Mouse (Mus musculus) retina, adult 2 months (tissue): ENCODE measurements at regions not wholly inside any gene's neighbourhood (a gene's known extent, or its start where the extent isn't known, plus 50 kb on each side); places are given as distances from the start of the nearest gene placed in this dataset.

Source experiments
- DNase-seq: peaks from one replicate; pipeline ENCODE4 v3.0.0-alpha.2; 2012; ENCODE audit warnings: low read depth, low spot score

GRCm38 (mm10) chrX:142456022-142456421, 65.7 kb upstream of the Acsl4 start:
- no peak for DNase-seq

DNA sequence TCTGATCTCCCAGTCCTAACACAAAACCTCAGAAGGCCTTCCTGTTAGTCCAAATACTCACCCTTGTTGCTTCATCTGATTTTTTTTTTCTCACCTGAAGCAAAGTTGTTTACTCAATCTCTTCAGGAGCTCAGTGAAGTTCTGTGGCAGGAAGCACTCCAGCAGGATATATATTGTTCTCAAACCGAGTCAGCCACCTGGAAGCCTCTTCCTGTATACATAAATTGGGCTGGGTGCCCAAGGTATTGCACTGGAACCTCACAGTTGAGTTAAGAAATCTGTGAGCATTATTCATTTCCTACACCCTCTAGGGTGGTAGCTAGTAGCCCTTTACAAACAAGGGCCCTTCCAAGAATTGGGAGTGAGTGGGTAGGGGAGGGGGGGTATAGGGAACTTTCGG, 73.8 kb upstream of the Acsl4 start:
- DNase-seq = no peak

DNA sequence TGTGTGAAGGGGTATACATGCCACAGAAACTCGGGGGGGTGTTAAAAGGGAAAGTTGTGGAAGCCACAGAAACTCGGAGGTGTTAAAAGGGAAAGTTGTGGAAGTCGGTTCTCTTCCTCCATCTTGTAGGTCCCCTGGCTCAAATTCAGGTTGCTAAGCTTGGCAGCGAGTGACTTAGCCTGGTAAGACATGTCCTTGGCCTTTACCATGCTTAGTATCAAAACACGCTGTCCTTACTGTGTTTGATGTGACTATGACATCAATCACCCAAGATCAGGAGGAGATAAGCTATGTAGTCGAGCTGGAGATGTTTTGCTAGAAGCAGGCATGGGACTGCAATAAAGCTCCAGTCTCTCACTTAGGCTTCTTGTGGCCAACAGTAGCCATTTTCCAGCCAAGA, 74.4 kb upstream of the Acsl4 start:
- DNase-seq = no peak

- no peak for DNase-seq
Measured at GRCm38 (mm10) chrX:142467850-142468256, 77.5 kb upstream of the Acsl4 start.

DNA sequence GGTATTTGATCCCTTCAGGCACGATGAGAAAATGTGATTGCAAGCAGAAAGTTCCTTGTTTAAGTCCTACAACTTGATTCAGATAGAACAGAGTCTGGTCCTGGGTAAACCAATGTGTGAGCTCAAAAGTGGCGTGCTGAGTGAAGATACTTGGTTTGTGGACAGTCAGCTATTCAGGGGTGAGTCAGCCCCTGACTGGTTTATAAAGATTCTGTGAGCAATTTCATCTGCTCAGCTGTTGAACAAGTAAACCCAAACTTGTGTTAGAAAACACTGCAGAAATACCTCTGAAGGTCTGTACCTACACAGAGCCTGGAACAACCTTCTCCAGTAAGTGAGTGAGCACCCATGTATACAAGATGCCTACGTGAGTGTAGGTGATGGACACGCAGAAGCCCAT, 78.1 kb upstream of the Acsl4 start:
- no peak for DNase-seq

GRCm38 (mm10) chrX:142469048-142469634, 78.8 kb upstream of the Acsl4 start:
- no peak for DNase-seq

DNA sequence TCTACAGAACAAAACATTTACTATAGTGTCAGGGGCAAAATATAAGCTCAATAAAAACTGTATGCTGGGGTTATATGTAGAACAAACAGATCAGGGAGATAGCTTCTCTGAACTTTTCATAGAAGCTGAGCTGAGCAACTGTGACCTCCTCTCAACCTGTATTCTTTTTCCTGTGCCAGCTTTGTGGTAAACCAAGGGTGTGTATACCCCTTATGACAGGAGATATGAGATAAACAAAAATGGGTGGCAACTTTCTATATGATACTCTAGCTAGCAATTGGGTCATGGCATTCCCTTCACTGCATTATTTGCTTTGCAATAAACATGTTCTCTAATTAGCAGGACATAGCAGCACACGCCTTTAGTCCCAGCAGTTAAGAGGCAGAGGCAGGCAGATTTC, 79.7 kb upstream of the Acsl4 start:
- no peak for DNase-seq

- no peak for DNase-seq
Measured at GRCm38 (mm10) chrX:142481203-142481815, 91.0 kb upstream of the Acsl4 start.

DNA sequence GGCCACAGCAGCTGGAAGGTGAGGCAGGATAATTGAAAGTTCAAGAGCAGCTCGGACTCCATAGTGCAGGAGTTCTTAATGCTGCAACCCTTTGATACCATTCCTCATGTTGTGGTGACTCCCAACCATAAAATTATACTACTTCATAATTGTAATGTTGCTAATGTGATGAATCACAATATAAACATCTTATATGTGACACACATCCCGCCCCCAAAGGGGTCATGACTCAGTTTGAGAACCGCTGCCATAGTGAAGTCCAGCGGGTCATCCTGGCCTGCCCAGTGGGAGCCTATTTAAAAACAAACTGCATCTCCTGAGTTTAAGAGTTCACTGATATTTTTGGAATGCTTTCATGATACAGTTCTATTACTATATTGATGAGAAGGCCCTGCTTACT, 97.7 kb upstream of the Acsl4 start:
- DNase-seq = no peak

DNA sequence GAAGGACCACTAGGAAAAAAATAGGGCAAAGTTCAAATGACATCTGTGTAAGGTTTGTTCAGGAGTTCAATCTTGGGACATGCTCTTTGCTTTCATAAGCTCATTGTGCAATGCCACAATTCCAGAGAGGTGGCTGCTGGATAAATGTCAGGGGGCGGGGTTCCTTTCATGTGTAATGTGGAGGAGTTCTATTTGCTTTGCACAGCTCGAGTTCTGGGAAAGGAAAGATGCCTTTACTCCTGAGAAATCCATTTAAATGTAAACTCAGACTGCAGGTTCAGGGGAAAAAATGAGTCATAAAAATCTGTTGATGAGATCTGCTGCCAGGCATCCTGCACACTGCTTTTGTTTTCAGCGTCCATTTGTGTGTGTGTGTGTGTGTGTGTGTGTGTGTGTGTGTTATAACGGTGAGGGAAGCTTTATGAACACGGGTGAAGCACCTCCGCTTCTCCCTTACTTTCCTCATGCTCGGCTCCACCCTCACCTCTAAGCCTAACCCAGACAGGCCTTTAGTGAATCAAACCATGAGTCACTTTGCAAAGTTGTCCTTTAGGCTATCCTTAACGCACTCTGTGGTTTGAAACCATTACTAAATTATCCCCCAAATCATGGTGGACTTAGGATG, 99.9 kb upstream of the Acsl4 start:
- DNase-seq = no peak

DNA sequence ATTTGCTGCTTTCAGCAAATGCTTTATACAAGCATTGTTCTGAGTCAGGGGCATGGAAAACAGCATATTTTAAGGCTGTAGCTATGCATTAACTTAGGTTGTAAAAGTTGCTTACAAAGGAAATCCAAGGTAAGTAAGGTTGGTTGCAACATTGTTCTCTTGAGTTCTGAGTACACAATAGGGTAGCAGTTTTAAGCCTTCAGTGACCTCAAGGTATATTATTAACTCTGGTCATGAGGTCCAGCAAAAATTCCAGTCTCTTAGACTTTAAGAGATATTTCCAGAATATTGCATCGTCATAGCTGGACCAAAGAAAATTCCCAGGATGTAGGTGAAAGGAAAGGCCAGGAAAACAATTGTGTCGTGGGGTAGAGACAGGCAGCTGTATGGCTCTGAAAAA, 110.8 kb upstream of the Acsl4 start:
- no peak for DNase-seq

DNA sequence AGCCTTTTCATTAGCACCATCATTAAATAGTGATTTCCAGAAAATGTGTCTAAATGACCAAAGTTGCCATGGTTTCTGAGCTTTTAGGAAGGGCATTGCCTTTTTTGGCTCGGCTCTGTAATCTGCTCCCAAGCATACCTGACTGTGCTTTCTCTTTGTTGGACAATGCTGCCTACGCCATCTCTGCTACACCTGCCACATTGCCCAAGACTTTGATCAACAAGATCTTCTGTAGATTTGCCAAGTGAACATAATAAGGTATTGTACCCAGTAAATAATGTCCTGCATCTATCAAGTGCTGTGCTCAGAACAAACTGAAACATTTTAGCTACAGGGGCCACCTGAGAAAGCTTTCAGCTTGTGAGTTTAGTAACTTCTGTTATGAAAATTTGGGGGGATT, 114.6 kb upstream of the Acsl4 start:
- no peak for DNase-seq

DNA sequence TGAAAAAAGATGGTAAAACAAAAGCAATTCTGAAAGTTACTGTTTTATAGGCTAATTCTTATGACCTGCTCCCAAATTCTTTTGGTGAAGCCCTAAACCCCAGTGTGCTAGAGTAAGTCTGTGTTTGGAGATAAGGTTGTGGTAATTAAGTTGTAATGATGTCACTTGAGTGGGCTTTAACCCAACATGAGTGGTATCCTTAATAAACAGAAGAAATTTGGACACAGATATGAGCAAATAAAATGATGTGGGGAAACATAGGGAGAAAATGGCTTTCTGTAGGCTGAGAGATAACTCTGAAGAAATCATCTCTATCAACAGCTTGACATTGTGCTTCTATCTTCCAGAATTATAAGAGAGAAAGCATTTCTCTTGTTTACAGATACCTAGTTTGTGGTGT, 117.1 kb upstream of the Acsl4 start:
- DNase-seq = no peak

DNA sequence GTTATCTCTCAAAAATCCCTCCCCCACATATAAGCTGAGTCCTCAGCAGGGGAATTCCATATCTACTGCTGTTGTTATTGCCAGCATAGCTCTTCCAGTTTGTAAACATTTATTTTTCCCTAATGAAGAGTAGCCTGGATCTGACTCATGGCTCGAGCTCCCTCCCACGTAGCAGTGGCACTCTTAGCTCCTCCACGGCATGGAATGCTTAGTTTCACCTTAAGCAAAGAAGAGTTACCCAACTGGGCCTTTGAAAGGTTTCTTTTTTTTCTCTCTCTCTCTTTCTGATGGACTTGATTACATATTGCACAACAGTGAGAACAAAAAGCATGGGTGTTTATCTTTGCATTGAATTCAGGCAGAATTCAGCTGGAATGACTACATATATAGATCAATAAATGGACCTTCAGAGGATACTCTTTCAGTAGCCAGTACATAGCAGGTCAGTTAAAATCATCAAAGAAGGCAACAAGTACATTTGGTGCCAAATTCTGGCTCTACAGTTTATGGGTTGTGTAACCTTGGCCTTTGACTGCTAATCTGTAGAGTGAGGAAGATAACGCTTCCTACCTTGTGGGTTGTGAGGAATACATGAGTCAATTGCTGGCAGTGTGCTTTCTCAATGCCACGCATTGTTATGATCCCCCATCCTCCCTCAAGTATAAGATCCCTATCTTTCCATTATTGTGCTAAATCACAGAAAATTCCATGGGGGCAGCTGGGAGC, 126.2 kb upstream of the Acsl4 start:
- no peak for DNase-seq

GRCm38 (mm10) chrX:142517205-142517604, 126.9 kb upstream of the Acsl4 start:
- no peak for DNase-seq

GRCm38 (mm10) chrX:142521063-142521462, 130.7 kb upstream of the Acsl4 start:
- no peak for DNase-seq

GRCm38 (mm10) chrX:142526953-142527352, 136.6 kb upstream of the Acsl4 start:
- DNase-seq = no peak

DNA sequence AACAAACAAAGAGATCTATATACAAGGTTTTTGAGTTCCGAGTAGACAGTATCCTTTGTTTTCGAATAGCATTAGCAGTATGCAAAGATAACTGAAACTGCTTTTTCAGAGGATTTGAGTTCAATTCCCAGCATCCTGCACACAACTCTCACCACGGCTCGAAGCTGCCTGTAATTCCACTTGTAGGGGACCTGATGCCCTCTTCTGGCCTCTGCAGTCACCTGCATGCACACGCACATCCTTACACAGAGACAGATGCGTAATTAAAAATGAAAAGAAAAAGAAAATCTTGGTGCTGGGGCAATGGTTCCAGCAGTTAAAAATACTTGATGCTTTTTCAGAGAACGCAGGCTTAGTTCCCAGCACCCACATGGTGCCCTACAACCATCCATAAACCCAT, 139.6 kb upstream of the Acsl4 start:
- DNase-seq = no peak

DNA sequence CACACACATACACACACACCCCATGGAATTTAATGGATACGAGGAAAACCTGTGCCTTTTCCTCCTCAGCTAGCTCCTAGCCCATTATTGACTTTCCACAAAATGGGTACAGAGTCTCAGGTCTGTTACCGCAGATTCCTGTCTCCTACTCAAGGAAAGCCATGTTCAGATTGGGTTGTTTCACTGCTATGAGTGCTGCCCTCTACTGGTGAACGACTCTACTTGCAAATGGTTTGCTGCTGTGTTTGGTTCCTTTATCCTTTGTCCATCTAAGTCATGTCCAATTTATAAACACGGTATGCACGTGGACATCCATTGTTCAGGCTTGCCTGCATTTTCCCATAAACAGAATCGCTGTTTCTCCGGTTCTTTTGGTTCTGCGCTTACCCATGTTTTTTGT, 144.4 kb upstream of the Acsl4 start:
- DNase-seq = peak; percentile 16

GRCm38 (mm10) chrX:142535540-142535939, 145.2 kb upstream of the Acsl4 start:
- no peak for DNase-seq

DNA sequence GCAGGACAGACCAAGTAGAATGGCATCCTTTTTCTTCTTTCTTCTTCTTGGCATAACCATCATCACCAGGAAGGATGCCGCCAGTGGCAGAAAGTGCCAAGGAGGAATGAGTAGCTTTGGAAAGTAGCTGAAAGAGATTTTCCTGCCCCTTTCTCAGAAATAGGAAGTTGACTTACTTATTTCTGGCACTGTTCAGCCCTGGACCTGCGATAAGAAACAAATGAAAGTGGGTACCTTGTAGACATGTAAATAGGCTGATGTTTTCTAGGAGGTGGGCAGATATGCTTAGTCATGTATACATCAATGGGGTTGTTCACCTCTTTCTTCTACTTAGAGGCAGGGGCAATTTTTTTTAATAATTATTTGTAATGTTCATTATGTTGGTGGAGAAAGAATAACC, 145.3 kb upstream of the Tmem164 start:
- DNase-seq = no peak

GRCm38 (mm10) chrX:142537259-142537963, 143.8 kb upstream of the Tmem164 start:
- DNase-seq = no peak
